Mouse (Mus musculus) C2C12 (cell line): ENCODE data around the gene Tbcel.

Experiments used
- CEBPB ChIP-seq: IDR thresholded peaks from one replicate; pipeline ENCODE4 v1.6.1; 2011; ENCODE audit warnings: low read depth, mild to moderate bottlenecking, control low read depth, moderate library complexity
- CTCF ChIP-seq: IDR thresholded peaks from one replicate; pipeline ENCODE4 v1.5.1; 2011; ENCODE audit not compliant: control insufficient read depth, insufficient read depth, insufficient read length
- MAX ChIP-seq: IDR thresholded peaks from one replicate; pipeline ENCODE4 v1.6.1; 2011; ENCODE audit warnings: mild to moderate bottlenecking, control low read depth
- MYOG ChIP-seq: IDR thresholded peaks from one replicate; pipeline ENCODE4 v1.6.1; 2011; ENCODE audit not compliant: control insufficient read depth, insufficient read length; ENCODE audit errors: extremely low read depth

- TF ChIP-seq CTCF (no peak), MAX (no peak), MYOG (no peak), CEBPB (no peak)
These were observed at the start of gene Tbcel for GRCm38 (mm10) chr9:42507709-42508108.
